Mouse (Mus musculus) C2C12 (cell line): ENCODE results near the gene Esm1. TPM values are rescaled to one million over a fixed set of nuclear protein-coding genes. Genes with fewer than 3 reads are reported as not detected.

Experiments used
- H3K27me3 ChIP-seq: one replicate; pipeline ENCODE4 v1.6.1; 2011; ENCODE audit not compliant: control insufficient read depth, insufficient read depth, insufficient read length
- H3K36me3 ChIP-seq: one replicate; pipeline ENCODE4 v1.6.1; 2011; ENCODE audit not compliant: control insufficient read depth, insufficient read depth
- H3K4me3 ChIP-seq: one replicate; pipeline ENCODE4 v1.5.1; 2011; ENCODE audit warnings: mild to moderate bottlenecking, control low read depth; ENCODE audit not compliant: poor library complexity, insufficient read depth, severe bottlenecking
- H3K79me2 ChIP-seq: one replicate; pipeline ENCODE4 v1.6.1; 2011; ENCODE audit not compliant: control insufficient read depth, insufficient read depth
- H3K79me3 ChIP-seq: one replicate; pipeline ENCODE4 v1.6.1; 2011; ENCODE audit warnings: low read depth, control low read depth
- H3ac ChIP-seq: one replicate; pipeline ENCODE3; 2011; ENCODE audit warnings: low read depth; ENCODE audit not compliant: control insufficient read depth, insufficient read length
- CEBPB ChIP-seq: IDR thresholded peaks from one replicate; pipeline ENCODE4 v1.6.1; 2011; ENCODE audit warnings: low read depth, mild to moderate bottlenecking, control low read depth, moderate library complexity
- CTCF ChIP-seq: IDR thresholded peaks from one replicate; pipeline ENCODE4 v1.5.1; 2011; ENCODE audit not compliant: control insufficient read depth, insufficient read depth, insufficient read length
- FOSL1 ChIP-seq: IDR thresholded peaks from one replicate; pipeline ENCODE4 v1.8.0; 2011; ENCODE audit warnings: mild to moderate bottlenecking, low read length; ENCODE audit not compliant: poor library complexity, insufficient read depth, severe bottlenecking
- MAX ChIP-seq: IDR thresholded peaks from one replicate; pipeline ENCODE4 v1.6.1; 2011; ENCODE audit warnings: mild to moderate bottlenecking, control low read depth
- MYOD1 ChIP-seq: IDR thresholded peaks from one replicate; pipeline ENCODE4 v1.6.1; 2011; ENCODE audit warnings: low read depth; ENCODE audit not compliant: control insufficient read depth, insufficient read length
- MYOG ChIP-seq: IDR thresholded peaks from one replicate; pipeline ENCODE4 v1.6.1; 2011; ENCODE audit not compliant: control insufficient read depth, insufficient read length; ENCODE audit errors: extremely low read depth
- USF1 ChIP-seq: IDR thresholded peaks from one replicate; pipeline ENCODE4 v1.6.1; 2011; ENCODE audit warnings: low read depth, mild to moderate bottlenecking, control low read depth, moderate library complexity
- polyA plus RNA-seq: library from polyadenylated mRNA; unstranded; fragments of >200 nt; fragmentation: generic; extraction: Trizol; gene quantifications from one replicate; pipeline ENCODE4 v1.2.1, GENCODE M21; 2012; ENCODE audit warnings: missing spikeins

The Esm1 gene
- polyA plus RNA-seq, 1 experiment, result 0.08 TPM

- H3K36me3 ChIP-seq, result no peaks in the 10 kb centered on the region
- no peaks in the 10 kb centered on the region for H3K79me3 ChIP-seq
- TF ChIP-seq FOSL1 (peak; percentile 77), MYOD1 (peak; percentile 61), USF1 (no peak), CTCF (no peak)
- no peaks in the 10 kb centered on the region for H3K79me2 ChIP-seq
- no peak overlapping the region for H3K4me3 ChIP-seq
- H3K27me3 ChIP-seq, result no peaks in the 10 kb centered on the region
- H3ac ChIP-seq, result no peak overlapping the region
Measured at GRCm38 (mm10) chr13:113202184-113202583, 7.3 kb upstream of the Esm1 start.

GRCm38 (mm10) chr13:113203146-113203545 lies 6.3 kb upstream of the Esm1 start:
- peak; percentile 21 for TF ChIP-seq FOSL1
- TF ChIP-seq USF1, result no peak
- H3K79me3 ChIP-seq, result no peaks in the 10 kb centered on the region
- no peaks in the 10 kb centered on the region for H3K36me3 ChIP-seq
- H3K79me2 ChIP-seq, result no peaks in the 10 kb centered on the region
- no peak overlapping the region for H3K4me3 ChIP-seq
- H3K27me3 ChIP-seq, result no peaks in the 10 kb centered on the region
- no peak overlapping the region for H3ac ChIP-seq

GRCm38 (mm10) chr13:113205346-113205745 lies 4.1 kb upstream of the Esm1 start:
- no peaks in the 10 kb centered on the region for H3K36me3 ChIP-seq
- H3K4me3 ChIP-seq, result no peak overlapping the region
- H3K79me2 ChIP-seq, result no peaks in the 10 kb centered on the region
- H3K79me3 ChIP-seq, result no peaks in the 10 kb centered on the region
- H3K27me3 ChIP-seq, result no peaks in the 10 kb centered on the region
- TF ChIP-seq FOSL1 (no peak), MYOG (no peak), USF1 (no peak), MYOD1 (no peak), MAX (no peak), CEBPB (no peak), CTCF (no peak)
- H3ac ChIP-seq, result no peak overlapping the region

- no peak overlapping the region for H3ac ChIP-seq
- H3K79me2 ChIP-seq, result no peaks in the 10 kb centered on the region
- H3K27me3 ChIP-seq, result no peaks in the 10 kb centered on the region
- H3K4me3 ChIP-seq, result no peak overlapping the region
- H3K36me3 ChIP-seq, result no peaks in the 10 kb centered on the region
- no peaks in the 10 kb centered on the region for H3K79me3 ChIP-seq
- no peak for TF ChIP-seq MAX
- no peak for TF ChIP-seq CEBPB
- no peak for TF ChIP-seq FOSL1
- TF ChIP-seq CTCF, result no peak
- TF ChIP-seq USF1, result no peak
- no peak for TF ChIP-seq MYOD1
- no peak for TF ChIP-seq MYOG
Measured at GRCm38 (mm10) chr13:113211345-113211744, 1.9 kb downstream of the Esm1 start.

- Histone ChIP-seq H3K36me3 (no peaks in the 10 kb centered on the region), H3K79me2 (no peaks in the 10 kb centered on the region), H3K27me3 (no peaks in the 10 kb centered on the region), H3K79me3 (no peaks in the 10 kb centered on the region), H3ac (no peak overlapping the region), H3K4me3 (no peak overlapping the region)
- TF ChIP-seq FOSL1 (no peak), USF1 (no peak)
Measured at GRCm38 (mm10) chr13:113212401-113212800, 2.9 kb downstream of the Esm1 start.

- Histone ChIP-seq H3K79me2 (no peaks in the 10 kb centered on the region), H3K27me3 (no peaks in the 10 kb centered on the region), H3K36me3 (no peaks in the 10 kb centered on the region), H3K79me3 (no peaks in the 10 kb centered on the region), H3K4me3 (no peak overlapping the region), H3ac (no peak overlapping the region)
- TF ChIP-seq MAX (no peak), USF1 (no peak), MYOD1 (no peak), CTCF (no peak), FOSL1 (no peak), MYOG (no peak), CEBPB (no peak)
Measured at GRCm38 (mm10) chr13:113213865-113214264, 4.4 kb downstream of the Esm1 start.

- no peaks in the 10 kb centered on the region for H3K79me2 ChIP-seq
- no peaks in the 10 kb centered on the region for H3K36me3 ChIP-seq
- TF ChIP-seq MAX (no peak), CEBPB (no peak), CTCF (no peak), USF1 (no peak), FOSL1 (no peak), MYOD1 (no peak)
- no peaks in the 10 kb centered on the region for H3K79me3 ChIP-seq
- no peak overlapping the region for H3K4me3 ChIP-seq
- no peak overlapping the region for H3ac ChIP-seq
- no peaks in the 10 kb centered on the region for H3K27me3 ChIP-seq
Measured at GRCm38 (mm10) chr13:113221851-113222250, 12.4 kb downstream of the Esm1 start.
